Mouse (Mus musculus) thymus, adult 18-20 months (tissue): ENCODE measurements around the gene Arhgef16.

Experiments used
- DNase-seq, 2 experiments: peaks; one replicate each; pipeline ENCODE4 v3.0.0; 2022; ENCODE audit warnings: mixed read lengths in 2 of 2

Arhgef16 gene

DNA sequence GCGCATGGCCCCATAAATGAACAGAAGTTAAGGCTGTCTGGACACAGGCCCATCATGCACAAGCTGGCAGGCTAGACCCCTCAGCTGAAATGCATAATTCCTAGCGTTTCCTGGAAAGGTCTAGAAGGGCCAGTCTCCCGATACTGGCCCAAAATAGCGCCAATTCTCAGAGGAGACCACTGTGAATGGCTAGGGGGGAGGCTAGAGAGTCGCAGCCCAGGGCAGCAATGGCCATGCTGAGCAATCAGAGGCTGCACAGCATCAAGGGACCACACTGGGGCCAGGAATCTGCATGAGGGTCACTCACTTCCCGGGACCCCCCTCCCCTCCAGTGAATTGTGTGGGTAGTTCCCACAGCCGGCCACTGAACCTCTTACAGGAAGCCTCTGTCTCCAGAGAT lies 17.8 kb downstream of the Arhgef16 start:
- no peak for DNase-seq

DNA sequence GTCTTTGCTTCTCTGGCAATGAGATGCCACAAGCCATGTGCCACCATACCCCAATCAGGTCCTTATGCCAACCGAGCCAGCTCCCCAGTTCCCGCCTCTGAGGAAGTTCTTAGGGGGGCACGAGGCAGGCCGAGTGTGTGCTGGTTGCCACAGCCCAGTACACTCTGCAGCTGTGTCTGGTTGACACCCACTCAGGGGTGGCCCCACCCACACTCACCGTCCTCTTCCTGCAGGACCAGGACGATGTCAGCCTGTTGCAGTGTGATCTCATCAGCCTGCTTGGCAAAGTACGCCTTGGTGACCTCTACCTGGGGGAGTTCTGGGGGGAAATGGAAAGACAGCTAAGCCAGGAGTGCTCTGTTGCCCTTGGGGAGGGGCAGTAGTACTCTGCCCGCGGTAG lies 22.0 kb downstream of the Arhgef16 start:
- no peak for DNase-seq

DNA sequence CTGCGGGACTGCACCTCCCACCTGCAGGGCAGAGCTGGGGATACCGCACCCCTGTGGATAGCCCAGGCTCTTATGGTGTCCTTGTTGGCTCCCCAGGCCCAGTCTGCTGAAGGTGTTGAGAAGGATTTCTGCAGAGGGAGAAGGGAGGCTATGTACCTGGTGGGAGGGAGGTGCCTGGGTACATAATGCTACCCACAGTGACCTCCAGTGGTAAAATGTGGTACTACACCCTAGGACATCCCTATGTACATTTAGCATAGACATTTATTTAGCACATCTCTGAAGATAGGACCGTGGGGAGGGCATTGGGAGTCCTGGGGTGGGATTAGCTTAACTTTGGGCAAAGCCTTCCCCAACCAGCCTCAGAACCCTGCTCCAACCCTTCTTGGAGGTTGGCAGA lies 28.5 kb downstream of the Arhgef16 start:
- no peak for DNase-seq

DNA sequence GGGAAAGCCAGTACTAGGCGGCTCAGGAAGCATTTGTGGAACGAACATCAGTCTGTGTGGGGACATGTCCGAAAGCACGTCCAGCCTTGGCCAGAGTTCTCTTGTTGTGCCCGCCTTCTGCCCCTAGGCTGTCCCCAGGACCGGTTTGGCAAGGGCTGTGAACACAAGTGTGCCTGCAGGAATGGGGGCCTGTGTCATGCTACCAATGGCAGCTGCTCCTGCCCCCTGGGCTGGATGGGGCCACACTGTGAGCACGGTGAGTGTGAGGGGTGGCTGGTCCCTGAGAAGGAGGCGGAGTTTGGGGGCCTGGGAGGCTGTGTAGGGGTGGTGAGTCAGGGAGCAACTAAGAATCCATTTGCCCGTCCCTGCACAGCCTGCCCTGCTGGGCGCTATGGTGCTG lies 32.0 kb downstream of the Arhgef16 start:
- no peak for DNase-seq

DNA sequence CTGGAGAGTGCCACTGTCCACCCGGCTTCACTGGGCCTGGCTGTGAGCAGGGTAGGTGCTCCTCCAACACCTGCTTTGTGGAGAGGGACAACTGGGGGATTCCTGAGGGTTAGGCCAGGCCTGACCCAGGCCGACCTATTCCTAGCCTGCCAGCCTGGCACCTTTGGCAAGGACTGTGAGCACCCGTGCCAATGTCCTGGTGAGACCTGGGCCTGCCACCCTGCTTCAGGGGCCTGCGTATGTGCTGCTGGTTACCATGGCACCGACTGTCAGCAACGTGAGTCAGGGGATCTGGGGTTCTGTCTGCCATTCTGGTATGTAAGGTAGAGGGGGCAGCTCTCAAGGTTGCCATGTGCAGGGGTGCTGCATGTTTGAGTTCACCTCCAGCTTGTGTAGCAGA lies 34.0 kb downstream of the Arhgef16 start:
- no peak for DNase-seq

DNA sequence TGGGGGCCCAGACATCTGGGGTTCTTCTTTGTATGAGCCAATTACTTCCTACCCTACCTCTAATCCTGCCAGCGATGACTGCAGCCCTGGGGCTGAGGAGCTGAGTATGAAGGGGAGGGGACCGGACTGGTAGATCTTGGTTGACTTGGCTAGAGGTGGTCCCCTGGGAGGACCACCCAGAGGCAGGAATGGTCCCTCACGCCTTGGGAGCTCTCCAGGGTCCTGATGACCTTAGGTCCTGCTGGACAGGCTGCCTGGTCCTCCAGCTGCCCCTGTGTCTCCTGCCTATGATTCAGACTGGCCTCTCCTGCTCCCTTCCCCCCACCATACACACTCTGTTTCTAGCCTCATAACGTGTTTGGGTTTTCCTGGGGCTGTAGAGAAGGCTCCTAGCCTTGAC lies 39.4 kb downstream of the Arhgef16 start:
- no peak for DNase-seq

DNA sequence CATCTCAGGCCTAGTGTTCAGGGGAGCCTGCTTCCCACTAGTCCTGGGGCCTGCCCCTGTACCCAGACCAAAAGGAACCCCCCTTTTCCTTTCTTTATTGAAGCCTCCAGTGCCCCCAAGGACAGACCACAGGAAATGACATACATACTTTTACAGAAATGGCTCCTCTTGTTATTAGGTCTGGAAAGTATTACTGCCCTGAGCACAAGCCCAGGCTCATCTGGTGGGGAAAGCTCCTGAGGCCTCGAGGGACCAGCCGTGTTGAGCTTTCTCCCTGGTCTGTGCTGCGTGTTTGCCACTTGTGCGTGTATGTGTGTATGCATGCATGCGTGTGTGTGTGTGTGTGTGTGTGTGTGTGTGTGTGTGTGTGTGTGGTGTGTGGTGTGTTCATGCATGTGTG lies 40.7 kb downstream of the Arhgef16 start:
- no peak for DNase-seq

DNA sequence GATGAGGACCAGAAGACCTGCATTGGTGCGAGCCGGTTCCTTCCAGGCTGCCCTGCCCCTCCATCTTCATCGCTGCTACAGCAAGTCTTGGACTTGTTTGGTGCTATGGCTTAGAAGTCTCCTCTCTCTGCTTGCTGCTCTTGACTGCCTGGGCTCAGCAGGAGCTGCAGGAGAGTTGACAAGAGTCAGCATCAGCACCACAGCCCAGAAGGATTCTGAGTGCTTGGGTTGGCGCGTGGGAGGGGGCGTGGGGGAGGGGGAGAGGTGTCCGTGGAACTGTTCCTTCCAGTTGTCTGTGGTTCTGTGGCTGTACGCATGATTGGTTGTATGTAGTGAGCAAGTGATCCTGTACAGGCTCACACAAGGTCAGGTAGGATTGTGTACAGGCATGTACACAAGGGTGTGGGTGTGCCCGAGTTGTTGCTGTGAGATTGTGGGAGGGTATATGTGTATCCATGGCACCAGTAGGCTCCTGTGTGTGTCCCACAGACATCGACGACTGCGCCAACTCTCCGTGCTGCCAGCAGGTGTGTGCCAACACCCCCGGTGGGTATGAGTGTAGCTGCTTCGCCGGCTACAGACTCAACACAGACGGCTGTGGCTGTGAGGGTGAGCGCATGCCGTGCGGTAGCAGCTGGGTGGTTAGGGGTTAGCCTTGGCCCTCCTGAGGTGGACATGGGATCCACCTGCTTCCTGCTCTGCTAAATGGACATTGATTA lies 48.8 kb downstream of the Arhgef16 start:
- no peak for DNase-seq

DNA sequence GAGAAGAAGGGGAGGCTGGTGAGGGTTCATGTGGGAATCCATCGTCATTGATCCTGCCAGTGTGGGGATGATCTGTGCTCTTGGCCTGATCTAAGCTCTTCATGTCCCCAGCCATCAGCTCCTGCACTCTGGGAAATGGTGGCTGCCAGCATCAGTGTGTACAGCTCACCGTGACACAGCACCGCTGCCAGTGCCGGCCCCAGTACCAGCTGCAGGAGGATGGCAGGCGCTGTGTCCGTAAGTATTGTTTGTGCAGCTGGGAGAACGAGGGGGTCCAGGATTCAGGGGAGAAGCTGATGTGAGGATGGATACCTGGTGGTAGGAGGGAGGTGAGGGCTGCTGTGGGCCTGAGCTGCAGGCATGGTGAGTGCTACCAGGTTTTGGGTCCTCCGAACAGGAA lies 52.2 kb downstream of the Arhgef16 start:
- DNase-seq = no peak

DNA sequence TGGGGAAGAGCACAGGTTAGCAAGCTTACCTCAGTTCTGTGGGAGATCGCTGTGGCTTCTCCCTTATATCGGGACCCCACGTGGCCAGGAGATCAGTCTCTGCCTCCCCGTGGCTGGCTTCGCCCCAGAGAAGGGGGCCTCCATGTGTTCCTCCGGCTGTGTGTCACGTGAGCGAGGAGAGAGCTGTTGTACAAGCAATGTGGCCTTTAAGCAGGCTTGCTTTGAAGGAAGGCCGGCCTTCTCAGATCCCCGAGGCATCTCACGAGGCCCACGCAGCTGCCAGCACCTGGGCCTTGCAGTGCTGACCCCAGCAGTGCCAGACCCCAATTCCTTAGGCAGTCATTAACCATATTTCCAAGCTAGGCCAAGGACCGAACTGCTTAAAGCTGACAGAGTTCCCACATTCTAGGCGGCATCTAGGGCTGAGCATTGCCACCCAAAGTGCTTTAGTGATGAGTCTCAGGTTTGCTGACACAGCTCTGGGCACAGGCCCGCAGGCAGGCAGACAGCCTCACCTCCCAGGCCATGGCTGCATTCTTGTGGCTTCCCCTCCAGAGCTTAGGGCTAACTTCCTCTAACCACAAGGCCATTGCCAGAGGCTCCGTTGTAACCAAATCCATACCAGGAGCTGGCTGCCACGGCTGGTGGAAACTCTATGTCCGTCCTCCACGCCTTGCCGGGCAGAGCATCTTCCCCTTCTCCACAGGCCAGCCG lies 53.2 kb downstream of the Arhgef16 start:
- DNase-seq = no peak

DNA sequence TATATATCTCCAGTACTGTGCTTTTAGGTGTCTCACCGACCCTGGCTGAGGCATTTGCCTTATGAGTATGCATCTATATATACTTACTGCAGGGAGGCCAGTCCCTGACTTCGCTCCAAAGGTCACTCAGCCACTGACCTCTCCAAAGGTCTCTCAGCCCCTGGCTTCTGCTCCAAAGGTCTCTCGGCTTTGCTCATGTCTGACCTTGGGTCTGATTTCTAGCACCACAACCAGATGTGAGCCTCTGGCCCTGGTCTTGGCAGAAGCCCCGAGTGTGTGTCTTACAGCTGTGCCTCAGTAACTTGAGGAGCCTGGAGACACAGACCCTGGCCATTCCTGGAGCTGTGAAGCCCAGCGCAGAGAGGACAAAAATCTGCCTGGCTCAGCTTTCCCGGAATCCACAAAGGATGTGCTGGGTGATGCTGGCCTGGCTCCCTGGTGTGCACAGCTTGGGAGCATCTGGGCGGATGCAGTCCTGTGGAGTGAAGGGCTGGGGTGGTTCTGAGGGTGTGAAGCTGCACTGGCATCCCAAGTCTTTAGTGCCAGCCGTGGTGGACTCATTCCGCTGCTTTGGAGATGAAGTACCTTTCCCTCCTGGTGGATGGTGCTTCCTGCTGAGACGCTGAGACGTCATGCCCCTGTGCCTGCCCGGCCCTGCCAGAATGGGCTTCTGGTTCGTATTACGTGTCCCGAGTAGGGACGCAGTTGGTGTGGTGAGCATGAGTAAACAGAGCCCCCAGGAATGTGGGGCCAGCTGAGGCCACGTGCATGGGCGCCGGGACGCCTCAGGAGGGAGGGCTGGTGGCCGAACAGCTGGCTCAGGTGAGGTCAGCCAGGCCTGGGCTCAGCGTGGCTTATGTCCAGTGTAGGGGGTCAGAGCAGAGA lies 54.0 kb downstream of the Arhgef16 start:
- DNase-seq = no peak

DNA sequence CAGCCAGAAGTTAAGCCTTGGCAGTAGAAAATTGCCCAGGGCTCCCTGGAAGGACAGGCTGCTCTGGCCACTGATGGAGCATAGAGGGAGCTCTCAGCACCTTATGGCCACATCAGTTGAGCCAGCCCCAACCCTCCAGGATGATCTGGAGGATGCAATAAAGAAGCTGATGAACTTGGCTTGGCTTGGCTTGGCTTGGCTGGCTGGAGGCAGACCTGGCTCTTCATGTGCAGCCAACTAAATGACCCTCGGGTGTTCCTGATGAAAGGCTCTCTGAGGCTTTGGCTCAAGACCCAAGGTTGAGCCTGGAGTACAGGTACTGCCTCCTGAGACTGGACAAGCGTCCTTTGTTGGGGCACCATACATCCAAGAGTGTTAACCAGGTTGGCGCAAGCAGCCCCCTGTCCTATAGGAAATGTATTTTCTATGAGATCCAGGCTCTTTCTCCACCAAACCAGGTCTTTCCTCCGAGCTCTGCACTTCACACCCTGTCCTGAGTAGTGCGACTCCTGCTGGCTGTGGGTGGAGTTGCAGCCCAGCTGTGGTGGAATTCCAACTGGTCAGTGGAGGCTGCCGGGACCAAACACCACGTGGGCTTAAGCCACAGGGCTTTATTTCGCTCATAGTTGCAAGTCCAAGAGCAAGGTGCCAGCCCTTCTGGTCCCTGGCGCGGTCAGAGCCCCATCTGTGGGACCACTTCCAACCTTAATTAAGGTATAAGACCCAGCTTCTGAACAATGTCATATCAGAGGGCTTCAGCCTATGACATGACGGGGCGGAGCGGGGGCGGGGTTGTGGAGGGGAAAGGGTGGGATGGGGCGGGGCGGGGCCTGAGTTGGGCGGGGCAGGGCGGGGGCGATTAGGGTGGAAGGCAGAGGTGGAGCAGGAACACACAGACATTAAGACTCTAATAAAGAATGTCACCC lies 55.1 kb downstream of the Arhgef16 start:
- DNase-seq = peak in 1 of 2 experiments; percentile 9

DNA sequence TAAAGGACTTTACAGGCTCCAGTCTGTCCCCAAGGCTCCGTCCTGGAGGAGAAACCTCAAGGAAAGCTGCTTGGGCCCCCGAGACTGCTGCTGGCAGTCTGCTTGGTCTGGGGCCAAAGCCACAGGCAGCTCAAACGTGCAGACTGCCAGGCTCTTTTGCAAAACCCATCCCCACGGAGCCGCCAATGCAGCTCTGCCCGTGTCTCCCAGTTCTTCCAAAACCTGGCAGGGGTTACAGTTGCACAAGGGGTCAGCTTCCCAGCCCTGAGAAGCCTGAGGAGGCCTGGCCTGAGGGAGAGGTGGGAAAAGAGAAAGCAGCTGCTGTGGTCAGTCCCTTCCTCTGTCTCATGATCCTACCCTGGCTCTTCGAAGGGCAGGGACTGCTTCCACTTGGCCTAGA lies 56.1 kb downstream of the Arhgef16 start:
- DNase-seq = no peak

DNA sequence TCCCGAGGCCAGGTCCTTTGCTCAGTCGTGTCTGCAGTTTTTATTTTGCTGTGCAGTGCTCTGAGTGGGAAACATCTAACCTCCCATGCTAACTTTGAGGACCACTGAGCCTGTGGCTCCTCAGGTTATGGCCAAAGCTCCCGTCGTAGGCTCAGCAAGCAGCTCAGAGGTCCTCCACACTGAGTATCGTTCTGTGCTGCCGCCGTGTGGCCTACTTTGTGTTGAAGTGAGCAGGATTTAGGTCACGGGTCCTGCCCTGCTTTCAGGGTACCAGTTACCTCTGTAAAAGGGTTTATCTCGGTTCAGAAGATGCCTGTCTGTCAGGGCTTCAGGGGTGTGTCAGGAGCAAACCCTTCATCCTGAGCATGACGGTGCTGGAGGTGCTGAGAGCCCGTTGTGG lies 60.9 kb downstream of the Arhgef16 start:
- DNase-seq = no peak

DNA sequence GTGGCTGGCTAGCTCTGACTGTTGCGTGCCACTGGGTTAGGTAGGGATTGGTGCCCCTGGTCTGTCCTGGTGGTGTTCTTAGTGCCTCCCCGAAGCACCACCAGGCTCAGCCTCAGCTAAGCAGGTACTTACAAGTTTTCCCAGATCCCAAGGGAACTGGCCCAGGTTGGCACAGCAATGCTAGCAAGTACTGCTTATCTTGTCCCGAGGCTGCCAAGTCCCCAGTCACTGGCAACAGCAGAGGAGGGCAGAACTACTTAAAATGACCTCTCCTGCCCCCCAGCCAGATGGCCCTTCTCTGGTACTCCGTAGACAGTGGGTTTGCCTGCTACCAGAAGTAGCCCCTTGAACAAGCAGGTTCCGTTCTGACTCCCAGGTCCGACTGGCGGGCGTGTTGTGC lies 62.3 kb downstream of the Arhgef16 start:
- DNase-seq = no peak

DNA sequence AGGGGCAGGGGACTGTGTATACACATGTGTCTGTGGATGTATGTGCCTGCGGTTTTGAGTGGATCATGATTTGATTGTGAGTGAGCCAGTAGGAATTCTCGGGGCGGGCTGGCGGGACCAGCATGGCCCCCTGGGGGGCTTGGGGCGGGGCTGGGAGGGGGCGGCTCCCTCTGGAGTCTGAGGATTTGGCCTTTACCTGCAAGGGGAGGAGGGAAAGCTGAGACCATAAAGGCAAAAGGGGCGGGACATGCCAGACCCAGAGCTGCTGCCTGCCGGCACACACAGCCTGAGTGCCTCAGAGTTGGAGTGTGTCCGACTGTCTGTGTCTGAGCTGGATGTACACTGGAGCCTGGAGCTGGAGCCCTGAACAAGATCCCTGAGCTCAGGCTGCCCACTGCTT lies 64.2 kb downstream of the Arhgef16 start:
- no peak for DNase-seq

DNA sequence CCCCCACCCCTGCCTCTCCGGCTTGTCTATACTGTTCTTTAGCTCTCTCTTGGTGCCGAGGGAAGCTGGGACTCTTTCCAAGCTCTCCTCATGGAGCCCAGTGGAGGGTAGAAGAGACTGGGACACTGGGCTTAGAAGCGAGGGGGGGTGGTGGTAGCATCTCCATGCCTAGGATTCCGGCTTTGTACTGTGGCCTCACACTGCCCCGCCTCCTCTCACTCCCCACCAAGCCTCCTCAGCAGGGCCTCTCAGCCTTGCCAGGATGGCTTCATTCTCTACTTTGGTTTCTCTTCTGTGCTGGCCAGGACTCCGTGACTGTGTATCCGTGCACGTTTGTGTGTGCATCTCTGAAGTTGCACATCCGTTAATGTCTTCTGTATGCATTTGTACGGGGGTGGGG lies 64.6 kb downstream of the Arhgef16 start:
- no peak for DNase-seq

DNA sequence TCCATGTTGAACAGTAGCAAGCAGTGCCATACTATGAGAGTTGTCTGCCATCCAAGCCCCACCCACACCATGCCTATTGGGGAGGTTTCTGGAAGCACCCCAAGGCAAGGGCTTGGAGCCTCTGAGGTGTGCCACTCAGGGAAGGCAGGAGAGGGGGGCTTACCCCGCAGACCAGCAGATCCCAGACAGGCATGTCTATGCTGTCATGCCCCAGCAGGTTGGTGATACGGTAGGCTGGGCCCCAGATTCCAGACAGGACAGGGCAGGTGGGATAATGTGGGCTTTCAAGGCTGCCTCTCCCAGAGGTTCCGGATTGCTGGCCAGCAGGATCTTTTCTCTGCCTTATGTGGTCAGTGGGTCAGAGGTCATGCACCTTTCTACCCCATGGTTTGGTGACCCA lies 65.5 kb downstream of the Arhgef16 start:
- DNase-seq = no peak

DNA sequence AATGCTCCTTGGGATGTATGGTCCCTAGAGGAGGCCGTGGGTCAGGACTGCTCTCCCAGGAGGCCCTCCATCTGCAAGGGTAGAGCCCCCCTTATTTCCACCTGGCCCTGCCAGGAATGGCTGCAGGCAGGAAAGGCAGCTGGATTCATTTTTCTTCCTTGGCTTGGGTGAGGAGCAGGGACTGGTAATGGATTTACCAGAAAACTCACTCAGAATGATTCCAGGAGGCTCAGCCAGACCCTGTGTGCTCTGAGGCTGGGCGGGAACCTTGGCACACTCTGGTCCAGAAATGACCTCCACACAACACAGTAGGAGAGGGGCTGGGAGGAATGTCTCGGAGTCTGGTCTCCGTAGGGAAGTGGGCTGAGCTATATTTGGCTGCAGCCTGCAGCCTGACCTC lies 69.2 kb downstream of the Arhgef16 start:
- DNase-seq = no peak

DNA sequence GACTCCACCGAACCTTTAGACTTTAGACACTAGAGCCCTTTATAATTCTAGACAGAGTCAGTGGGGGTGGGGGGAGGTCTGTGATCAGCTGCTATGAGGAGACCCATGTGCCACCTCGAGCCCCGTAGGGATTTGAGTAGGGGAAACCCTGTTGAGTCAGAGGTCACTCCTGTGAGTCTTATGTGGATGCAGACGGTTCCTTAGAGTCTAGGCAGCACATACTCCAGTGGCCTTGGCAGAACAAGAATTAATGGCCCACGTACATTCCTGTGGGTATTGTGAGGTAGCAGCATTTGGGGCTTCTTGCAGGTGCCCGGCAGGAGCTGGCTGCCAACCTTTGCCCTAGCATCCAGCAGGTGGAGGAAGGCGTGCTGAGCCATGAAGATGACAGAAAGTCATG lies 70.1 kb downstream of the Arhgef16 start:
- DNase-seq = no peak

DNA sequence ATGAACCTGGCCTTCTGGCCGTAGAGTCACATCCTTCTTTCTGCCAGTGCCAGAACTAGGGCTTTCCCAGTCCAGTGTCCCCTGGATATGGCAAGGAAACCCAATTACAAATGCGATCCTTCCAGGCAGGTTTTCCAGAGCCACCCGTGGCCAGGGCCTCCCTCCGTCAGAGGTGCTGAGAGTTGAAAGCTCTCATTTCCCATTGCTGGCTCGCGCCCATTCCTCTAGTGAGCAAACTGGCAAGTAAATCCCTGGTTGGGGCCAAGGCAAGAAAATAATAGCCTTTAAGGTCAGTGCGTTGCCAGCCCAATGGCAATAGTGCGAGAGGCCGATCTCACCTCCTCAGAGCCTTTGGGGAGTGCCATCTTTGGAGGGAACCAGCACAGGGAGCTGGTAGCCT lies 71.9 kb downstream of the Arhgef16 start:
- DNase-seq = no peak
